Mouse (Mus musculus) telencephalon, adult 2 months (tissue): ENCODE measurements around the gene Tgfb2.
A peak's percentile ranks its signal among the peaks of the same experiment; 100 is the strongest.

Experiments used
- DNase-seq: peaks from one replicate; pipeline ENCODE4 v3.0.0-alpha.2; 2011; ENCODE audit warnings: low read depth, low spot score

The Tgfb2 gene

DNA sequence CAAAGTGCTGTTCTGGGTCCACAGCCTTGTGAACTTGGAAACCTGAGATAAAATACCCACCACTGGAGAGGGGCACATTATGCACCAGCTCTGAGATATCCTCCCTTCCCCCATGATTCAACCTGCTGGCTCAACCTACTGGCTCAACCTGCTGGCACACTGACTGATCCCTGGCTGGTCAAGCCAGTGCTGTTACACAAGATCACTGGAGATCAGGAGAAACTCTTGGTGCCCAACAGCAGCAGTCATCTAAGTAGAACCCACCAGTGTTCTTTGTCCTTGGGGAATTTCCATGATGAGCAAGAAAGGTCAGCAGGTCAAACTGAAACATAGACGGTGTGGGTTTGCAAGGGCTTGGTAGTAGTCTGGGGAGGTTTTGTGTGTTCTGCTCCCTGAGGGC lies 49.6 kb downstream of the Tgfb2 start:
- DNase-seq: no peak

DNA sequence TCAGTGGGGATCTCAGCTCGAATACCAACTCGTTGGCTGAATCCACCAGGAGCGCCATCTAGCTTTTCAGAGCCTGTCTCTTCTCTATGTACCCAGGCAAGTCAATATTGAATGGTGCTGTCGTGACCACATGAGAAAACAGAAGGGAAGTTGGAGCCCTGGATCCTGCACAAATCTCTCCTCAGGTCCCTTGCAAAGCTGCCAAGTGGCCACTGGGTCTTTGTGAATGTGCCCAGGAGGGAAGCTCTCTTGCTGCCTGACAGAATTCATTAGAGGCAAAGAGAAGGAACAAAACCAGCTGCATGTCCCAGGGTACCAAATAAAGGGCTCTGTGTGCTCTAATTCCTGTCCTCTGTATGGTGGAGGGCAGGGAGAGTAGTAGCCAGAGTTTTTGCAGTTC lies 50.7 kb downstream of the Tgfb2 start:
- DNase-seq: no peak

DNA sequence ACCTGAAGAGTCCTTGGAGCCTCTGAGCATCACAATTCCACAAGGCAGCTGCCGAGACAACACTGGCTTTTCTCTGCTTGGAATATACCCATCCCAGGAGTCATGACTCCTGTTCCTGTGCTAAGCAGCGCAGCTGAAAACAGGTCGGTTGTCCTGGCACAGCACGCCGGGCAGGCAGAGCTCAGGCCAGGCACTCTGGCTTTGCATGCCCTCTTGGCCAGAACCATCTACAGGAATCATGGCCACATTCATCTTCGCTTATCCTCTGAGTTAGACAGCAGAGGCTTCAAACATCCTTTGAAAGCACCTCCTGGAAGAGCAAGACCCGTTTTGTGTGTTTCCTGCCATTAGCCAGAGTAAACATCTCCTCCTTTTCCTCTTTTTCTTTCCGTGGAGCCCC lies 53.6 kb downstream of the Tgfb2 start:
- DNase-seq: no peak

DNA sequence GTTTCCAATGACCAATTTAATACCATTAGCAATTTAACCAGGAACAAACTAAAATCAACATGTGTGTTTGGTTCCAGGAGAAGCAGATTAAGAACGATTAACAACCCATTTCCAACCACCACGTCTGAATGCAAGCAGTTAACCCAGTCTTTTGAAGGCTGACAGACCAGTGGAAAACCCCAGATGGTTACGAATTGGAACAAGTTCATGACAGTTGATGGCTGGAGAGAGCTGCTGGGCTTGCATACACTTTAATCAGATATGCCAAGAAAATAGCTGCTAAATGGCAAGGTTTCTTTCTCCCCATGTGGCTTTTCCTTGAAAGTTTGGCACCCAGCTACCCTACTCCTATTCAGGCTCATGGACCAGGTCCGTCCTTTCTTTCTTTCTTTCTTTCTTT lies 55.8 kb downstream of the Tgfb2 start:
- DNase-seq: no peak

DNA sequence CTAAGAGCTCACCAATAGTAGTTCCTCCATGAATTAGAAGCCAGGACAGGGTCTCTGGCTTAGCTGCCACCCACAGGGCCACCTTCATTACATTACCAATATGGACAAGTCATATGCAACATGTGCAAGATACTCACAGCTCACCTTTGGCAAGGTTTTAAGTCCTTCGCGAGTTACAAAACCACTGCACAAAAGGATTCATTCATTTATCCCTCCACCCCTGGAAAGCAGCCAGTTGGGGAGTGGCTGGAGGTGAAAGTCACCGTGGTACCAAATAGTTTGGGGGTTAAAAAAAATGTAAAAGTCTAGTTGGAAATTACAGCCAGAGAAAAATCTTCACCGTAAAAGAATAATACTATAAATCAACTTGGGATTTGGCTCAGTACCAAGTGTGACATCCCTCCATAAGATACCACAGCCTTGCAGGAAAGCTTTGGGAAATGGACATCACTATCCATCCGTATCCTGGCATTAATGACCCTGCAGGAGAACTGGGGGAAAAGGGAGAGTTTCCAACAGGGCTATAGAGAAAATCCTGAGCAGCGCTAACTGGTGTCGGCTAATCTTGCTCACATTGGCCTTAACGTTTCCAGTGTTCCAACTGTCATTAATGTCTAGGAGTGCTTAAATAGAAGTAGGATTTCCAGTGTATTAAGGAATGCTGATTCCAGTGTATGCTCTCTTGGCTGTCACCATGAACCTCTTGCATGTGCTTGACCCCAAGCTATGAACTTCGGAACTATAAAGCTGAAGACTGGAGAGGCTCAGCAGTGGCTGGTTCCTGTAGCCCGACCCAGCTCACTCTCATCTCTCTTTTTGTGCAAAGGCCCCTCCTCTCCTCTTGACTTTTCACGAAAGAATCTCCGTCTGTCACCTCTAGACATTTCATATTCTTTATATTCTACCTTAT lies 68.2 kb downstream of the Tgfb2 start:
- no peak for DNase-seq

DNA sequence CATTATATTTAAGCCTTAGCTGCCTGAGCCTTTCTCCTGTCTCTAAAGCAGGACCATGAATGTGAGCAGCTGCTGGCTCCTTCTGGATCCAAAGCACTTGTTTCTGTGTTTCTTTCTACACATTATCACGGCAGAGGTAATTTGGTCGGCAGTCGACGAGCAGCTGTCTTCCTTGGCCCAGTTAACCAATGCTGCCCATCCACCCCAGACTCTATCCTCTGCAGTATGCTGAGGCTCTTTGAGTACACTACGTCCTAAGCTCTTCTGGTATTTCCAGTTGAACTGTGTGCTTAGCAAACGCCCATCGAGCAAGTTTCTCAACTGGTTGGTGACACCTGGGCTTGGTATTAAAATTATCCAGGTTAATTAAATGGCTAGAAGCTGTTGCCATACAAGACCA lies 70.7 kb downstream of the Tgfb2 start:
- no peak for DNase-seq

DNA sequence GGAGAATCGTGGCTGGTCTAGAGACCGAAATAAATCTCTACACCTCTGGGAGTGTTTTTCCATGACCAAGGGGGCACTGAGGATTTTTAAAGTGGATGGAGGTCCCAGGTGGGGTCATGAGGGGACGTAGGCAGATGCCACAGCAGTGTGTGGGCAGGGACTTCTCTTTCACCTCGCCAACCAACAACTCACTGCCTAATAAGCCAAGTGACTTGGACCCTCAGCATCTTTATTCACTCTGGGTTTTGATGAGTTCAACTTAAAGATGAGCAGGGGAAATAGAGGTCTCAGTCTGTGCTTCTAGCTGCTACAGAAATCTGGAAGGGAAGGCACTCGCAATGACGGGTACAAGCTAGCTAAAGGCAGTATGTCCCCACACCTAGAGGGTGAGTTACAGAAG lies 74.3 kb downstream of the Tgfb2 start:
- DNase-seq: no peak

DNA sequence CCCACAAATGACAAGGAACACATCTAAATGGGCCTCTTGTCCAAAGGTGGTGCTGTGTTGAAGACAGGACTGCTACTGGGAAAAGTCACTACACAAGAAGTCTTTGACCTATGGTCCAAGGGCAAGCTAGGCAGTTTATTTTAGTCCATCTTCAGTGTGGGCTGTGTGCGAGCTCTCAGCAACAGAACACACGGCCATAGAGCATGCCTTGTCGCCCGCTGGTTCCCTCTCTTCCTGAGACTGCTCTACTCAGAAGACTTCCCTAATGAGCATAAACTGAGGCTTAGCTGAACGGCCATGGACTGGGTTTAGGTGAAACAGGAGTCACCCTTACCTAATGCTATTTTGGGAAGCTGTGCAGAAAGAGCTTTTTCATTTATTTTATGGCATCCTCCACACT lies 74.8 kb downstream of the Tgfb2 start:
- no peak for DNase-seq

DNA sequence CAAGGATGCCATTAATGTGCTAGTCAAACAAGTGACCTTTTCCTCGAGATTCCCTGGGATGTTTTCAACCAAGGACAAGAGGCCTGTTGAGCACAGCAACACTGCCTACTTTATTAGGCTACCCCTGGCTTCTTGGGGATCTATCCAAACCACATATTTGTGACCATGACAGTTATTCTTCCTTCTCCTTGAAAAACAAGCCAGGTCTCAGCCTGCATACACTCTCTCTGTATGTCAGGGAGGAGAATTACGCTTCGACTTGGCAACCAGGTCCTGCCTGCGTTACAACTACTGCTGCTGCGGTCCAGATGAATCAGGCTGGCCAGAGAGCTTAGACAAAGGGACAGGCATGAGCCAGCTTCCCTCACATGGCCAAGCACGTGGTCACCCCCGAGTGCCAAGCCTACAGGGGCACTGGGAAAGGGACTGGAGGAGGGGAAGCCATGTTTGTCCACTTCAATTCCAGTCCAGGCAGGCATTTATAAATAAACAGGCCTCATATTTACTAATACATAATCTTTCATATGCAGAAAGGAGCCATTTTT lies 78.3 kb downstream of the Tgfb2 start:
- no peak for DNase-seq

DNA sequence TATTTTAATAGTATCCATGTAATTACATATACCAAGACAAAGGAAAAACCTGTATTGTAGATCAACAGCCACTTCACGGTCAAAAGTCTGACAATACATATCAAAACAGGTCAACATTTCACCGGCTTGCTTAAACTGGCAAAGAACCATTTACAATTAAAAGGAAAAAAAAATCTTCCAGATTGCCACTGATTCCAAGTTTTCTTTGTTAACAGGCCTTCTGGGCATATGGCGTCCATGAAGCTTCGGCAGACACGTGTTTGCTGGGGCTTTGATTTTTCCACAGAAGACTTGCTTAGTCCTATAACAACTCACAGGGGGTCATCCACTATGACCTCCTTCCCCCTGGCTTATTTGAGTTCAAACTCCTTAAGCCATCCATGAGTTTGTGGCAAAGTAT lies 81.3 kb downstream of the Tgfb2 start:
- no peak for DNase-seq

DNA sequence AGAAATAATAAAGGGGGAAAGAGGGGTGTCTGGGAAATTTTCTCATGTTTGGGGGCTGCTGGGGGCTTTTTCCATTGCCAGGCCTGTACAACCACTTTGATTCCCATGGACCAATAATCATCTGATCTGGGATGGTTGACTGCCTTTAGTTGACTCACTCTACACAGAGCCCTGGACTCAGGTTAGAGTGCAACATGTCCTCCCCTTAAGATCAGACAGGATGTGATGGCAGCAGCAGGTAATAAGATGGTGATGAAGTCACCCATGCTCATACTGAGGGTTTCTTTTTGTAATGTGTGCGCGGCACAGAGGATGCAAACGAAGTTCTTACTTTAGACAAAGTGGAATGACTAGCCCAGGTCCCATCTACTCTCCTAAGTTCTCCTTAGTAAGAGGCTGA lies 84.0 kb downstream of the Tgfb2 start:
- DNase-seq: no peak

DNA sequence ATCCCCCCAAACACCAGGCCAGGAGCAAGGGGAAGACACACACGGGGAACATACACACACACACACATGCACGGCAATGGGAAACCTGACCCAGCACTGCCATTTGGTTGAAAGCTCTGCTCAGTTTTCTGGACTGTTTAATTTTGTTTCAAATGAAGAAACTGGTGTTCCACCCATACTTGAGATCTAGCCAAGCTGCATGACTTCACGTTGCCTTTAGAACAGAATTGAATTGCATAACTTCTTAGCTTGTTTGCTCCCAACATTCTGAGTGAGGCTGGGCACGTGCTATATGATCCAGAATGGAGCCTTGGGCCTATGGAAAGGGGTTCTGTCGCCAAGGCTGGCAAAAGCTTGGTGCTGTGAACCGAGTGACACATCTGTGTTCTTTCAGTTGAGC lies 87.5 kb downstream of the Tgfb2 start:
- DNase-seq: no peak

DNA sequence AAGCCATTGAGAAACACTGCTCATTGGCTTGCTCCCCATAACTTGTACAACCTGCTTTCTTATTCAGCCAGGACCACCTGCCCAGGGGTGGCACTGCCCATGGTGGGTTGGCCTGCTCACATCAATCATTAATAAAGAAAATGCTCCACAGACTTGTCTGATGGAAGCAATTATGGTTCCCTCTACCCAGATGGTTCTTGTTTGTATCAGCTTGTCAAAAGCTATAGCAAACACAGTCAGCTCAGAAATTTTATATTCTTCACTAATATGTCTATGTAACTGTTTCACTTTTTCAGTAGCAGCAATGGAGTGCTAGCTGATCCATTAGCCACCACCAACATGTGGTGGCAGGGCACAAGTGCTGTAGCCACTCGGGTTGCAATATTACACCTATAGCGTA lies 94.4 kb downstream of the Tgfb2 start:
- DNase-seq: no peak

DNA sequence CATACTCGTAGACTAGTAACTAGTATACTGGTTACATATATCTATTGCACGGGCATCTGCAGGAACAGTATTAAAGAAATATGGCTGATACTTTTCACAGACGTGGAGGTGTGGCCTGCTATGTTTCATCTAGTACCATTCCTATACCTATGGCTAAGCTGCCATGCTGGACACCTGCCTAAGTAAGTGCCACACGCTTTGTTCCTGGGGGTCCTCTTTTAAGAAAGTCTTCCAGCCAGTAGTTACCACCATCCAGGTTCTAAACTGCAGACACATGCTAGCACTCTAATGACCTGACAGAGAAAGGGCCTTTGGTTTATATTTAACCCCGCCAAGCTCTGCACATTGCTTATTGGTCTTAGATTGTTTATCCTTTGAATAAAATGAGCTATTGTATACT lies 95.3 kb downstream of the Tgfb2 start:
- DNase-seq: no peak

DNA sequence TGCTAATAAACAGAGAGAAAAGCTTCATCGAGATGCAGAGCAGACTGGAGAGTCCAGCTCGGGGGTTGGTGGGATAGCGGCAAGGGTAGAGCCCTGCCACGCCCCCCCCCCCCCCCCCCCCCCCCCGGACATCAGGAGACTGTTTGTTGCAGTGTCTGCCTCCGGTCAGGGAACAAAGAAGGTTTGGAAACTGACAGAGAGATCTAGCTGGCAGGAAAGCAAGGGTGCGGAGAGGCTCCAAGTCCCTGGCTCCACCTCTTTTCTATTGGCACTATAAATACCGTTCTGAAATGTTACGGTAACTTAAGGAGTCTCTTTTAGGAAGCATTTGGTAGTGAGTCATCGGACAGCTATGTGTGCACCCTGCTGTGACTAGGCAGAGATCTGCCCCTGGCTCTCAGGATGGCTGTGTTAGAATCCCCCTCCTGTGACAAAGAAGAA lies 96.0 kb downstream of the Tgfb2 start:
- DNase-seq: peak; percentile 42

DNA sequence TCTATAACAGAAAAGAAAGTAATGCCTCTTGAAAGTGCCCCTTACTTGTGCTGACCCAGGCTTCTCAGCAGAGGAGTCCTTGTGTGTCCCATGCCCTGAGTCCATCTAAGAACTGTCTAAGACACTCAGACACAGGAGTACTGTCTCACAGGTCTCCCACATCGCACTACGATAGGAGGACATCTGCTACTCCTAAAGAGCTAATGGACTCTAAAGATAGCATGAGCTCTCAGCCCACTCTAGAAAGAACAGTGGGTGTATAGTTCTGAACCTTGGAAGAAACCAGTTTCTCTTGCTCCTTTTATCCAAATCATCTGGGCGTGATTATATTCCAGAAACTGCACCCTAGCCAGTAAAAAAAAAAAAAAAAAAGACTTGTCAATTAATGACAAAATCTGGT lies 97.7 kb downstream of the Tgfb2 start:
- peak; percentile 52 for DNase-seq

DNA sequence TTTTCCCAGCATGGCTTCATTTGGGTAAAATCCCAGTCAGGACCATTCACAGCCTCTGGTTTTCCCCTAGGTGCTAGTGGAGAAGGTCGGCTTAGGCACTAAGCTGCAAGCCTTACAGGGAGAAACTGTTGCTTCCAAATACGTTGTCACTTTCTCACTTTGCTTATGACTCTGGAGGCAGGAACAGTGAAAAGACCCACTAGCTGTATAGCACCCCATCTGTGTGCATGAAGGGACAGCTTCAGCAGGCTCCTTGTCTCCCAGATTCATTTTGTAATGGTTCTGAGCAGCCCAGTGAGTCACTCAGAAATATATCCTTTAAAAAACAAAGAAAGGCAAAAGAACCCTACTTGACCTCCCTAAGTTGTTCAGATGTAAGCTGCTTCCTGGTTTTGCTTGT lies 100.2 kb downstream of the Tgfb2 start:
- DNase-seq: peak; percentile 28

DNA sequence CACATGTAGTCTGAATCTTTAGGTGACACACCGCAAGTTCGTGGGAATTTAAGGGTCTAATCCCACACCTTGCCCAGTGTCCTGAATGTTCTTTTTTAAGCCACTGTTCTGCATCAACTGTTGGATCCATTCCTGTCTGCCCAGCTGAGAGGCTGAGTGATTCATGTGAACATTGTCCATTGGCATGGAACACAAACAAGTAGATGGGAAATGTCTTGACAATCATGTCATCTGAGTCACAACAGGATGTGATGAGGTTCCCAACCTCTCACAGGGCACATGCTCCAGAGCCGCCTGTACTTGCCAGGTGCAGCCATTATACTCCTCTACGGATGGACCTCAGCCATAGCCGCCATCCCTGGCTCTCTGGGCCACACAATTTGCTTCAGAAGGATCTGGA lies 101.7 kb downstream of the Tgfb2 start:
- no peak for DNase-seq

DNA sequence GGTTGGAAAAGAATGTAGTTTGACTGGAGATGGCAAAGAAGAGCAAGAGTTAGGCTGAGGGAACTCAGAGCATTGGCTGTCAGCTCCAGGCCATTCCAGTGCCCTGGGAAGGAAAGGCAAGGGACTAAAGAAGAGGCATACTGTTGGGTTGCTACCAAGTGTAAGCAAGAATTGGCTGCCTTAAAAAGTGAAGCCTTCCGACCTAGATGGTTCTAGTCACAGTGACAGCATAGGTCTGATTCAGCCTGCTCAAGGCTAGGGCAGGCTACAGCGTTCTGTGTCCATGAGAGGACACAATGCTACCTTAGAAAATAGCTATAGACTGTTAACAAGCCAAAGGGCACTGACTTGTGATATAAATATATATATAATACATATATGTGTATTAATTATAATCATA lies 117.6 kb downstream of the Tgfb2 start:
- no peak for DNase-seq

DNA sequence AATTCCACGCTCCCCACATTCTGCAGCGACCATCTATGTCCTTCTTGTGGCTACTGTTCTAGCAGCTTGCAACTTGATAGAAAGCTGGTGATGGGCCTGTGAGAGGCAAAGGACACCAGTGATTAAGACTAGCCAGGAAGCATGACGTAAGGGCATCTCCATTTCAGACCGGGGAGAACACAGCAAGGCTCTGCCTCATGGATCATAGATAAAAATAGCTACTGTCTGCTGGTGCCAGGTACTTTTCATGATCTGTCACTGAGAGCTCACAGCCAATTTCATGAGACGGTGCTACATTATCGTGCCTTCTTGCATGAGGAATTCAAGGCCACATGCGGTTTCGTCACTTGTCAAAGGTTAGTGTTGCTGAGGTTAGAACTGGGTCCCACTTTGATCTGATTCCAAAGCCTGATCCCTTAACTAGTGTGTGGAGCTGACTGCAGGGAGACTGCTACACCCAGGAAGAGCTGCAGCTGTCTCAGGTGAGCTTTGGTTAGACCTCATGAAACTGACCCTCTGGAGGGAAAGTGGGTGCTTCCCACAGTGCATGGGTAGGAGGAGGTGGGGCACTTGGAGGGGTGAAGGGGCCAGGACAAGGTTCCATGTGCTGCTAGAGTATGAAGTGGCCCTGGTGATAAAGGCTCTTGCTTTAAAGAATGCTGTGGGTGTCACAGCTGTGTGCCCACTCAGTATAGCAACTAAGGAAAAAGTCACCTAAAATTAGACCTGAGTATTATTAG lies 118.6 kb downstream of the Tgfb2 start:
- peak; percentile 40 for DNase-seq

DNA sequence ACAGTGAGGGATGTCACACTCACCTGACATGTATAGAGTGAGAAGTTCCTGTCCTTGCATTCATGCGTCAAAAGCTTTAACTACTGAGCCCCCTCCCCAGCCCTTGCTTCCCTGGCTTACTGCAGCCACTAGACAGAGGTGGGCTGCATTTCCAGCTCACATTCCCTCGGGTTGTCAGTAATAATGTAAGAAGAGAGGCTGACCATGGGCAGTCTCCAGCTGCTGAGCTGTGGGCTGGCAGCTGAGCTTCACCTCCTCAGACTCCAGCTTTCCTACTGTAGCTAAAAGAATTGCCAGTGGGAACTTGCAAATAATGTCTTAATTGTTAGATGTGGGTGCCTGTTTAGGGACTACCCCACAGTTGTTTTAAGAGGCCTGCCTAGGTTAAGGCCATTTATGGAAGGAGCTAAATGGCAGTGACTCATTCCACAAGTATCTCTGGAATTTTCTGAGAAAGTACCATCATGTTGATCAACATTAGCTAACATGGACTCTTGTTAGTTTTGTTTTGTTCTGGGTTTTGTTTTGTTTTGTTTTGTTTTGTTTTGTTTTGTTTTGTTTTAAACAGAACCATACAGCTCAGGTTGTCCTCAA lies 120.1 kb downstream of the Tgfb2 start:
- DNase-seq: no peak

DNA sequence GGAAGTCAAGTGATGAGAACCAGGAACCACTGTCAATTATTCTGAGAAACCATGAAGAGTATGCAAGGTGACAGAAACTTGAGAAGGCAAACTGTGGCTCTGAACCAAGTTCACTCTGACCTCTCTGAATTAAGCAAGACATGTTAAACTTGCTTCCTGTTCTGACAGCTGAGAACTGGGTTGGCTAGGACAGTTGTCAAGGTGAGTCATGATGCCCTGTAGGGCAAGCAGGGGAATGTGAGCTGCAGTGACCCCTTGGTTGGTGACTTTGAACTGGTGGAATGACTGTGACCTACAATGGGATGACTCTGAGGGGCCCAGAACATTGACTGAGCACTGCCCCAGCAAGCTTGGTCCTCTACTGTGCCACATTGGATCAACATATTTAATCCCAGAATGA lies 121.9 kb downstream of the Tgfb2 start:
- no peak for DNase-seq
